Mouse (Mus musculus) lung, postnatal 14 days (tissue): ENCODE results near the gene Adat3.
A peak's percentile ranks its signal among the peaks of the same experiment; 100 is the strongest.
"Not testable (repeated sequence)": the region's sequence is repeated elsewhere in the genome, so short reads cannot be mapped to it uniquely, and the experiment has no call there.

Source experiments
- DNase-seq: peaks from one replicate; pipeline ENCODE4 v3.0.0; 2021

Adat3 gene

DNA sequence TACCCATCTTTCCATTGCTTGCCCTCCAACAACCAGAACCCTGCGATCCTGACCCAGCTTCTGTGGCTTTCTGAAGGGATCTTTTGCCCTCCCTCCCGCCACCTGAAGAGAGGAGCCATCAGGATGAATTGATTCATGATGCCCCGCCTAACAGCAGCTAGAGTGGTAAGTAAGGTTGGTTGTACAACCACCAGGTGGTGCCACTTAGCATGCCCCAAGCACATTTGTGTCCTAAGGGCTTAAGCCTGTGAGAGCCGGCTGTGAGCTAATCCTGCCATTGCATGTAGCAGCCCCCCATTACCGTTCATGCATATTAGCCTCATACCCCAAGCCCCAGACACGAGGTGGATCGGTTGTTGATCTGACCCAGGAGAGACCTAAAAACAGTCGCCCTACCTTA, 23.8 kb upstream of the Adat3 start:
- DNase-seq, result peak; percentile 74

GRCm38 (mm10) chr10:80583047-80583446, 19.6 kb upstream of the Adat3 start:
- DNase-seq, result no peak

GRCm38 (mm10) chr10:80584045-80584488, 18.6 kb upstream of the Adat3 start:
- DNase-seq, result no peak

DNA sequence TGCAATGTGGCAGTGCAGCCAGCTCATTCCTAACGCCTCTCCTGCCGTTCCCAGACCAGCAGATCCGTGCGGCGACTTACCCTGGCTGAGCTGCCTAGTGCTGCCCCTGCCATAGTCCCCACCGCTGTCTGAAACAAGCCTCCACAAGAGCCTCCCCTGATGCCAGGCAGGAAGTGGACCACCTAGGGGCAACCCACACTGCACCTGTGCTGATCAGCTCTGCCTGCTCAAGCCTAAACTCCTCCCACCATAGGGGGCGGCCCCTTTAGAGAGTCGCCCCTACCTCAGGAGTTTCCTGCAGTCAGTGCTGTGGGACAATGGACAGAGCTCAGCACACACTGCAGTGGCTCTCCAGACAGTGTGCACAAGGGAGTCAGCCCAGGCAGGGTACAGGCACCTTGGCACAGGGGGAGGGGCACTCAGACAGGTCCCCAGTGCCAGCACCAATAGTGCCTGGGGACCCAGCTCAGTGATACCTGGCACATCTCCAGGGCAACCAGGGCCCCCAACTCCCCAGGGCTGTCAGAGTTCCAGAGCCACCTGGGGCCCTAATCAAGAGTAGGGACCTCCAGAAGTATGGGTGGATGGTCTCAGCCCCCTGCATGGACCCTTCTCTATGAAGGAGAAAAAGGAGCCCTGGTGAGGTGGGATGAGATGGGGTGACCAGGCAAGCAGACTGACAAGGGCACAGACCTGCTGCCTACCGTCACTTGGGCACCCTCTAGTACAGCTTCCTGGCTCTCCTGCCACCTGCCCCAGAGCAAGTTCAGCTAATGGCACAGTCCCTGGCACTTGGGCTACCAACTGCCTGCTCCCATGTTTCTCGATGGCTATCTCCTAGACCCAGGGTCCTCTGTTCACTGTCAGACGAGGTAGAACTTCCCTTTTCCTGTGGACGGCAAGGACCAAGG, 17.8 kb upstream of the Adat3 start:
- DNase-seq, result no peak

DNA sequence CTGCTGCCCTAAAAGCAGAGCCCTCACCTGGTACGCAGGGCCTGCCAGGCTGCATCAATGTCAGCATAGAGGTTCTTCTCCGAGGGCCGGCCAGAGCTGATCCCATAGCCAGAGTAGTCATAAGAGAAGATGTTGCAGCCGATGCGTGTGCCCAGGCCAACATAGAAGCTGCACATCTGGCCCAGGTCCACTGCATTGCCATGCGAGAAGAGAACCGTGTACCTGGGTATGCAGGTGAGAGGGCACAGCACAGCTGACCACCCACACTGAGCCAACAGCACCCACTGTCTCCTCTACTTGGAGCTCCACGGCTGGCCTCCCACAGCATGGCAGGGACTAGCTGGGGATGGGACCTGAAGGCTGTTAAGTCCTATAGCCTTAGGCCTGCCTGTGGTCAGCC, 17.1 kb upstream of the Adat3 start:
- DNase-seq, result no peak

DNA sequence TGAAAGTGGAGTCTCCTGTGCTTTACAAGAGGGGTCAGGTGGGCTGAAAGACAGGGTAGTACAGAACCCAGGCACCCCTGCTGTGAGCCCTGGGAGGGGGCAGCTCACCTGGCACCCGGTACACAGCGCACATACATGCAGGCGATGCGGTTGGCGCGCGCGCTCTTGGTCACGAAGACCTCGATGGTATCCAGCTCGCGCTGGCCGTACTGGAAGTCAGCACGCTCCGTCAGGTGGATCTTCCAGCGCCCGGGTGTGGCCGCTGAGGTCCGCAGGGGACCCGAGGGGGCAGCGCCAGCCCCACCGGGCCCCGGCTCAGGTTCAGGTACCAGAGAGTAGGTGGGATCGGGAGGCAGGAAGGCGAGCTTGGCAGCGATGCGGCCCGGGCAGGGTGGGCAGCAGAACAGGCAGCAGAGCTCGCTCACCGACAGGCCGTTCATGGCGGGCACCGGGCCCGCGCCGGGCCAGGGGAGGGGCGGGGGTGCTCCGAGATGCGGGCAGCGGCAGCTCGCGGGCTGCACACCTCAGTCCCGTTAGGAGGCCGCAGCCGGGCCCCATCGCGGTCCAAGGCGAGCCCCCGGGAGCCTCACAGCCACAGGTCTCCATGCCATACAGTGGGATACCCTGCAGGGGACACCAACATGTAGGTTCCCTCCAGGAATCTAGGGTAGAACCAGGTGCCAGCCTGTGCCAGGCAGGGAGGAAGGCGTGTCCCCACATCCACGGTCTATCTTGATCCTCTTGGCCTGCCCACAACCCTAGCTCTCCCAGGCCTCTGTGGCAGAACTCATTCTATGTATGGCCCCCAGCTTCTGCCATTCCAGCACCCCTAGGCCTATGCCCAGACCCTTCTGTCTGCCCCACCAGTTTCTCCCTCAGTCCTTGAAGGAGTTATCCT, 16.0 kb upstream of the Adat3 start:
- DNase-seq, result no peak

- peak; percentile 50 for DNase-seq
These were observed 15.4 kb upstream of the Adat3 start for GRCm38 (mm10) chr10:80587305-80587657.

GRCm38 (mm10) chr10:80589127-80589878, 13.4 kb upstream of the Adat3 start:
- no peak for DNase-seq

DNA sequence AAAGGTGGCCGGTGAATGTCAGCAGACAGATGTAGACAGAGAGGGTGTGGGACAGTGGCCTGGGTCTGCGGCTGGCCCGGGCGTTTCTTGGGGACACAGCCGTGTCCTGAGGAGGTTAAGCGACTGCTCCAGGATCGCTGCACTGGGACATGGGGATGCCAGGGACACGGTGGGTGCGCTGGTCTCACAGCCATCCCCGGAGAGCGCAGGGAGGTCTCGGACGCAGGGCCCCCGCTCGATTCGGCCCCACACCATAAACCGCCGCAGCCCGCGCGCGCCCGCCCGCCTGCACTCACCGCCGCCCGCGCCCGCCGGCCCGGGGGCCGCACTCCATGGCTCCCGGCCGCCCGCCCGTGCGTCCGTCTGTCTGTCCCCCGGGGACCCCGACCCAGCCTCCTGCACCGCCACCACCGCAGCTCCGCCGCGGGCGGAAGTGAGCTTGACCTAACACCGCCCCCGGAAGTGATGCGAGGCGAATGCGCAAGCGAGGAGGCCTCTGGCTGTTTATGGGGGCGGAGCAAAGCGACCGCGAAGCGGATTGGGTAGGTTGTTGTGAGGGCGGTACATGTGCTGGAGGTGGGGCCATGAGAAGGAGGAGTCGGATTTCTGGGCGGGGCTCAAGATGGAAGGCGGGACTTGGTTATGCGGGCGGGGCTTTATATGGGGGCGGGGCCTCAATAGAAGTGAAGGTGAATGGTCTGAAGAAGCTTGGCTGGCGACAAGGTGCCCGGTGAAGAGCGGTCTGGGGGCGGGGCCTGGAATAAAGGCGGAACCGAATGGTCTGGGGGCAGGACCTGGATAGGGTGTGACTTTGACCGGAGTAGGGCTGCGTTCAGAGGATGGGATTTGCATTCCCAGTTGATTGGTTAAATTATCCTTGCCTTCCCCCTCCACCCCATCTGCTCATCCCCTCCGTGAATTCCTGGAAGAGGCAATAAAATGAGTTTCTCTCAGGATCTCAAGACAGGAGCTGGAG, 12.5 kb upstream of the Adat3 start, which contains the start of gene Abhd17a:
Gene Abhd17a, minus strand, starts transcription at position 463 of the 976 bp plus-strand sequence.
- DNase-seq, result peak; percentile 97

- DNase-seq, result no peak
These were observed 6.4 kb upstream of the Adat3 start for GRCm38 (mm10) chr10:80596318-80596717.

- DNase-seq, result no peak
These were observed 684 bp downstream of the Adat3 start for GRCm38 (mm10) chr10:80603364-80603763.

- no peak for DNase-seq
These were observed 1.4 kb downstream of the Adat3 start for GRCm38 (mm10) chr10:80604001-80604509.

- no peak for DNase-seq
These were observed 2.3 kb downstream of the Adat3 start for GRCm38 (mm10) chr10:80604988-80605387.

GRCm38 (mm10) chr10:80605721-80606120, 3.0 kb downstream of the Adat3 start, which contains the start of gene Gm49322:
TSS of gene Gm49322 (plus strand) at chr10:80606021.
- DNase-seq, result not testable (repeated sequence)

GRCm38 (mm10) chr10:80606306-80606705, 3.6 kb downstream of the Adat3 start:
- DNase-seq, result no peak

DNA sequence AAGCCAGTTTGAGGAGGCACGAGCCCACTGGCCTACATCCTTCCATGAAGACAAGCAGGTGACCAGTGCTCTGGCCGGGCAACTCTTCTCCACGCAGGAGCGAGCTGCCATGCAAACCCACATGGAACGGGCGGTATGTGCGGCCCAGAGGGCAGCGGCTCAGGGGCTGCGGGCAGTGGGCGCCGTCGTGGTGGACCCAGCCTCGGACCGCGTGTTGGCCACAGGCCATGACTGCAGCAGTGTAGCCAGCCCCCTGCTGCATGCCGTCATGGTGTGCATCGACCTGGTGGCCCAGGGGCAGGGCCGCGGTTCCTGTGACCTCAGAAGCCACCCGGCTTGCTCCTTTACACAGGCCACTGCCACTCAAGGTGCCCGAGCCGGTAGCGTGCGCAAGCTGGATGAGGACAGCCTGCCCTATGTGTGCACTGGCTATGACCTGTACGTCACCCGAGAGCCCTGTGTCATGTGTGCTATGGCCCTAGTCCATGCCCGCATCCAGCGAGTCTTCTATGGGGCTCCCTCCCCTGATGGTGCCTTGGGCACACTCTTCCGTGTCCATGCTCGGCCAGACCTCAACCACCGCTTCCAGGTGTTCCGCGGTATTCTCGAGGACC, 4.2 kb downstream of the Adat3 start:
- DNase-seq, result no peak

GRCm38 (mm10) chr10:80608435-80608834, 5.8 kb downstream of the Adat3 start:
- no peak for DNase-seq

DNA sequence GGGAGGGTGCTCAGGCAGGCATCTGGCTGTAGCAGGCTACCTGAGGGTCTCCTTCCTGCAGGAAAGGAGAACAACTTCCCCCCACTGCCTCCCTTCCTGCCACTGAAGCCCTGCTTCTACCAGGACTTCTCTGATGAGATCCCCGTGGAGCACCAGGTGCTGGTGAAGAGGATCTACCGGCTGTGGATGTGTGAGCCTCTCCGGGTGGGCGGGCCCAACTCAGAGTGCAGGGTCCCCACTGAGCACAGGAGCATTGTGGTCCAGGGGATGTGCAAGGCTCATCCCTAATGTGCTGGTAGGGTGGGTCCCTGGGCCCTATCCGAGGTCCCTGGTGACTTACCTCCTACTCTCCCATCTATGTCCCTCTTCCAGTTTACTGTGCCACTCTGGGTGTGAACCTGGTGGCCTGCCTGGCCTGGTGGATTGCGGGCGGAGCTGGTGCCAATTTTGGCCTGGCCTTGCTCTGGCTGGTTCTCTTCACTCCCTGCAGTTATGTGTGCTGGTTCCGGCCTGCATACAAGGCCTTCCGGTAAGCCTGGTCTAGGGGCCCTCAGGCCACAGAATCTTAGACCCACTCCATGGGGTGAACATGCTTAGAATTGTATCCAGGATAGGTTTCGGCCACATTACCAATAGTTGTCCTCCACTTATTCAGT, 6.7 kb downstream of the Adat3 start:
- no peak for DNase-seq

GRCm38 (mm10) chr10:80610116-80610785, 7.6 kb downstream of the Adat3 start:
- DNase-seq, result no peak

GRCm38 (mm10) chr10:80611024-80611423, 8.3 kb downstream of the Adat3 start:
- DNase-seq, result peak; percentile 74
